Mouse (Mus musculus): ENCODE data around the gene Il27. TPM values are rescaled to one million over a fixed set of nuclear protein-coding genes. Genes with fewer than 3 reads are reported as not detected.
"Not testable (repeated sequence)": the region's sequence is repeated elsewhere in the genome, so short reads cannot be mapped to it uniquely, and the experiment has no call there.

Il27 gene
- polyA plus RNA-seq (2015; fragmentation: Nextera tagmentation; extraction: Ambion mirVana) = not detected in 2 replicates

- Histone ChIP-seq H3K9ac (no peak within 1 kb of the TSS), H3K9me3 (replicated peaks) (no peaks in the 10 kb centered on the region), H3K36me3 (ENCODE audit: poor library complexity, severe bottlenecking) (no peaks in the 10 kb centered on the region), H3K27ac (no peak within 1 kb of the TSS), H3K4me3 (no peak within 1 kb of the TSS), H3K27me3 (peaks cover 7% of the 10 kb centered on the region), H3K4me2 (no peak within 1 kb of the TSS), H3K4me1 (no peaks in the 10 kb centered on the region)
- ATAC-seq = no peak
- WGBS = 83% methylated on average over 11 of the region's 11 CpGs
Measured at GRCm38 (mm10) chr7:126594862-126595561, at the start of gene Il27. TSS of gene Il27 (minus strand) at chr7:126594941.

GRCm38 (mm10) chr7:126644345-126644744, 49.6 kb upstream of the Il27 start:
- Histone ChIP-seq H3K4me1 (peaks cover 3% of the 10 kb centered on the region; the same call in 1 of the 2 replicates), H3K27me3 (no peaks in the 10 kb centered on the region), H3K27ac (no peak overlapping the region), H3K36me3 (ENCODE audit: poor library complexity, severe bottlenecking) (no peaks in the 10 kb centered on the region), H3K9me3 (replicated peaks) (no peaks in the 10 kb centered on the region), H3K9ac (no peak overlapping the region), H3K4me3 (no peak overlapping the region), H3K4me2 (no peak overlapping the region)
- ATAC-seq = no peak
- WGBS = 84% methylated on average over 3 of the region's 3 CpGs

- ATAC-seq = not testable (repeated sequence)
- WGBS = 63% methylated on average over 3 of the region's 3 CpGs
Measured at GRCm38 (mm10) chr7:126643244-126643617, 48.5 kb upstream of the Il27 start.

GRCm38 (mm10) chr7:126642545-126643243, 48.0 kb upstream of the Il27 start:
- H3K4me2 ChIP-seq = no peak overlapping the region
- no peaks in the 10 kb centered on the region for H3K36me3 ChIP-seq (ENCODE audit: poor library complexity, severe bottlenecking)
- no peak overlapping the region for H3K27ac ChIP-seq
- no peak for ATAC-seq
- WGBS = 79% methylated on average over 5 of the region's 5 CpGs
- H3K4me1 ChIP-seq = no peaks in the 10 kb centered on the region
- H3K4me3 ChIP-seq = no peak overlapping the region
- no peaks in the 10 kb centered on the region for H3K9me3 ChIP-seq (replicated peaks)
- no peak overlapping the region for H3K9ac ChIP-seq
- H3K27me3 ChIP-seq = no peaks in the 10 kb centered on the region

More at GRCm38 (mm10) chr7:126643244-126643617, 48.5 kb upstream of the Il27 start:
- not testable (repeated sequence) for H3K4me3 ChIP-seq; H3K27ac ChIP-seq; H3K9me3 ChIP-seq (replicated peaks); H3K9ac ChIP-seq; H3K4me2 ChIP-seq; H3K27me3 ChIP-seq; H3K36me3 ChIP-seq (ENCODE audit: poor library complexity, severe bottlenecking); H3K4me1 ChIP-seq

GRCm38 (mm10) chr7:126636733-126637520, 42.2 kb upstream of the Il27 start:
- H3K27me3 ChIP-seq = no peaks in the 10 kb centered on the region
- H3K4me1 ChIP-seq = no peaks in the 10 kb centered on the region
- no peaks in the 10 kb centered on the region for H3K9me3 ChIP-seq (replicated peaks)
- H3K4me3 ChIP-seq = no peak overlapping the region
- no peak overlapping the region for H3K9ac ChIP-seq
- H3K36me3 ChIP-seq (ENCODE audit: poor library complexity, severe bottlenecking) = no peaks in the 10 kb centered on the region
- H3K27ac ChIP-seq = no peak overlapping the region
- WGBS = 19% methylated on average over 4 of the region's 4 CpGs
- no peak for ATAC-seq
- H3K4me2 ChIP-seq = no peak overlapping the region

- Histone ChIP-seq H3K4me1 (no peaks in the 10 kb centered on the region), H3K27ac (no peak overlapping the region), H3K9me3 (replicated peaks) (no peaks in the 10 kb centered on the region), H3K9ac (no peak overlapping the region), H3K27me3 (no peaks in the 10 kb centered on the region), H3K4me2 (no peak overlapping the region), H3K36me3 (ENCODE audit: poor library complexity, severe bottlenecking) (no peaks in the 10 kb centered on the region), H3K4me3 (no peak overlapping the region)
- no peak for ATAC-seq
Measured at GRCm38 (mm10) chr7:126635375-126635774, 40.6 kb upstream of the Il27 start.

- H3K27ac ChIP-seq = no peak overlapping the region
- no peak overlapping the region for H3K4me2 ChIP-seq
- no peaks in the 10 kb centered on the region for H3K27me3 ChIP-seq
- H3K9ac ChIP-seq = no peak overlapping the region
- ATAC-seq = no peak
- 88% methylated on average over 2 of the region's 2 CpGs for WGBS
- no peaks in the 10 kb centered on the region for H3K9me3 ChIP-seq (replicated peaks)
- no peak overlapping the region for H3K4me3 ChIP-seq
- no peaks in the 10 kb centered on the region for H3K36me3 ChIP-seq (ENCODE audit: poor library complexity, severe bottlenecking)
- no peaks in the 10 kb centered on the region for H3K4me1 ChIP-seq
Measured at GRCm38 (mm10) chr7:126632478-126632877, 37.7 kb upstream of the Il27 start.

- Histone ChIP-seq H3K4me1 (no peaks in the 10 kb centered on the region), H3K27ac (no peak within 1 kb of the TSS), H3K9ac (no peak within 1 kb of the TSS), H3K36me3 (ENCODE audit: poor library complexity, severe bottlenecking) (no peaks in the 10 kb centered on the region), H3K4me3 (no peak within 1 kb of the TSS), H3K9me3 (replicated peaks) (no peaks in the 10 kb centered on the region), H3K4me2 (no peak within 1 kb of the TSS), H3K27me3 (no peaks in the 10 kb centered on the region)
- 95% methylated on average over 4 of the region's 4 CpGs for WGBS
- no peak for ATAC-seq
Measured at GRCm38 (mm10) chr7:126630824-126631518, 36.2 kb upstream of the Il27 start, which contains the start of gene Nupr1. TSS of gene Nupr1 (minus strand) at chr7:126630861.

GRCm38 (mm10) chr7:126629915-126630314, 35.2 kb upstream of the Il27 start:
- Histone ChIP-seq H3K9me3 (replicated peaks) (no peaks in the 10 kb centered on the region), H3K4me1 (no peaks in the 10 kb centered on the region), H3K4me3 (no peak overlapping the region), H3K4me2 (no peak overlapping the region), H3K27me3 (no peaks in the 10 kb centered on the region), H3K36me3 (ENCODE audit: poor library complexity, severe bottlenecking) (no peaks in the 10 kb centered on the region), H3K27ac (no peak overlapping the region), H3K9ac (no peak overlapping the region)
- no peak for ATAC-seq
- 23% methylated on average over 3 of the region's 3 CpGs for WGBS

GRCm38 (mm10) chr7:126628111-126628510, 33.4 kb upstream of the Il27 start:
- Histone ChIP-seq H3K9me3 (replicated peaks) (no peaks in the 10 kb centered on the region), H3K4me3 (no peak overlapping the region), H3K36me3 (ENCODE audit: poor library complexity, severe bottlenecking) (no peaks in the 10 kb centered on the region), H3K4me2 (no peak overlapping the region), H3K27me3 (no peaks in the 10 kb centered on the region), H3K9ac (no peak overlapping the region), H3K27ac (no peak overlapping the region), H3K4me1 (no peaks in the 10 kb centered on the region)
- ATAC-seq = no peak
- 84% methylated on average over 6 of the region's 6 CpGs for WGBS

GRCm38 (mm10) chr7:126625807-126626600, 31.3 kb upstream of the Il27 start:
- H3K27me3 ChIP-seq = no peaks in the 10 kb centered on the region
- H3K36me3 ChIP-seq (ENCODE audit: poor library complexity, severe bottlenecking) = no peaks in the 10 kb centered on the region
- no peak overlapping the region for H3K4me3 ChIP-seq
- ATAC-seq = no peak
- H3K27ac ChIP-seq = no peak overlapping the region
- H3K9me3 ChIP-seq (replicated peaks) = no peaks in the 10 kb centered on the region
- H3K4me2 ChIP-seq = no peak overlapping the region
- 83% methylated on average over 3 of the region's 3 CpGs for WGBS
- no peaks in the 10 kb centered on the region for H3K4me1 ChIP-seq
- H3K9ac ChIP-seq = no peak overlapping the region

Measured in forebrain, embryonic 13.5 days (tissue).